Mouse (Mus musculus): ENCODE data around the gene Gm36210. TPM values are rescaled to one million over a fixed set of nuclear protein-coding genes. Genes with fewer than 3 reads are reported as not detected.

The Gm36210 gene
- total RNA-seq, 2 experiments from 2014 or later = not detected

DNA sequence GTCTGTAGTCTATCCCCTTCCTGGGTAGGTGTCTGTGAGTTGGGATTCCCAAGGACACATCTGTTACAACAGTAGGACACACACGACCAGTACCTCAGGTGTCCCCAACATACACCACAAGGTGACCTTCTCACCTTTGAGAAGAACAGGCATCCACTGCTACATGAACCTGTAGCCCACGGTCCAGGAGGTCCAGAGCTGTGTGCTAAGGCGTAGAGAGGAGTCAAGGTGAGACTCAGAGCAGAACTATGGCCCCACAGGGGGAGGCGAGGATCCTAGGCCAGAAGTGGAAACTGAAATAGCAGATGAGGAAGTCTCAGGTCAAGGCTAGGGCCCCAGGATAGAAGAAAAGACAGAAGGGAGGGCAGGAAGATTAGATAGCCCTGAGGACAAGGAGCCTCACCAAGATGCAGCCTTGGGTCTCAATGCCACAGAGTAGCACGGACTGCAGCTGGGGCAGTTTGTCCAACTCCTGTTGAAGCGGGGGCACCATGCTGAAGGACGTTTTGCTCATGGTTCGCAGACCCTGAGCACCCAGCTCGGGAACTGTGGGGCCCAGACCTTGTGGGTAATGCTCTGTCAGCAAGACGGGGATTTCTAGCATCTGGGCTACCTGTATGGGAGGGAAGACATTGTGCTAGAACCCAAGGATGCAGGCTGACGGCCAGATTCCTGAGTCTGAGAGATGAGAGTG lies 55.5 kb downstream of the Gm36210 start:
- ATAC-seq (replicated peaks; ENCODE audit: poor library complexity) = no peak

DNA sequence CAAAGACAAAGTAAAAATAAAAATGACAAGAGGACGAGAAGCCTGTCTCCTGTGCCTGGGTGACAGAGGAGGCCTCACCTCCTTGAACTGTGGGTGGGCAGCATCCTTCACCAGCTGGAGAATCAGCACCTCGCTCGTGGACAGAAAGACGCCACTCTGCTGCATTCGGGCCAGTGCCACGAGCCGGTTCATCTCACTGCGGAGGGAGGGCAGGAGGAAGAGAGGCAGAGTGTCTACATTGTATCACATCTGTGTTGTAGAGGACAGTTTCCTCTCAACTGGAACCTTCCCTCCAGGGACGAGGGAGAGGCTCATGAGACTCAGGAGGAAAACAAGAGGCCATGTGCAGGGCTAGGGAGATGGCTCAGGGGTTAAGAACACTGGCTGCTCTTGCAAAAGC lies 56.9 kb downstream of the Gm36210 start:
- ATAC-seq (replicated peaks; ENCODE audit: poor library complexity) = no peak

Other genes starting within 250 kb of the Gm36210 start
Only the 30 nearest of the 34 such genes appear.
- gene Brsk1, start 215.9 kb downstream of the Gm36210 start, total RNA-seq (2015) = 0.44 TPM in 1 of 2 replicates, not detected in the other
- gene Brsk1, start 215.9 kb downstream of the Gm36210 start, total RNA-seq (2017) = not detected in 2 replicates
- 10.1 and 12.1 TPM in 2 replicates for gene Tmem150b, start 181.3 kb downstream of the Gm36210 start, total RNA-seq (2015)
- gene Tmem150b, start 181.3 kb downstream of the Gm36210 start, total RNA-seq (2017) = 23.0 and 24.4 TPM in 2 replicates
- gene Kmt5c, start 166.4 kb downstream of the Gm36210 start, total RNA-seq (2015) = 37.3 and 41.0 TPM in 2 replicates
- gene Kmt5c, start 166.4 kb downstream of the Gm36210 start, total RNA-seq (2017) = 50.1 and 55.6 TPM in 2 replicates
- gene Cox6b2, start 153.4 kb downstream of the Gm36210 start, total RNA-seq (2015) = 63.0 and 71.7 TPM in 2 replicates
- 44.2 and 66.7 TPM in 2 replicates for gene Cox6b2, start 153.4 kb downstream of the Gm36210 start, total RNA-seq (2017)
- not detected in 2 replicates for gene Fam71e2, start 135.2 kb downstream of the Gm36210 start, total RNA-seq (2015)
- not detected in 2 replicates for gene Fam71e2, start 135.2 kb downstream of the Gm36210 start, total RNA-seq (2017)
- 0.17 TPM in 1 of 2 replicates, not detected in the other for gene Il11, start 123.7 kb downstream of the Gm36210 start, total RNA-seq (2015)
- gene Il11, start 123.7 kb downstream of the Gm36210 start, total RNA-seq (2017) = not detected in 2 replicates
- gene Tmem190, start 123.6 kb downstream of the Gm36210 start, total RNA-seq (2015) = not detected in 2 replicates
- gene Tmem190, start 123.6 kb downstream of the Gm36210 start, total RNA-seq (2017) = not detected in 2 replicates
- 6.2 and 10.5 TPM in 2 replicates for gene Tmem238, start 116.9 kb downstream of the Gm36210 start, total RNA-seq (2015)
- gene Tmem238, start 116.9 kb downstream of the Gm36210 start, total RNA-seq (2017) = 5.4 and 5.5 TPM in 2 replicates
- 1,898 and 2,111 TPM in 2 replicates for gene Rpl28, start 113.6 kb downstream of the Gm36210 start, total RNA-seq (2015)
- 686 and 710 TPM in 2 replicates for gene Rpl28, start 113.6 kb downstream of the Gm36210 start, total RNA-seq (2017)
- gene Ube2s, start 93.9 kb downstream of the Gm36210 start, total RNA-seq (2015) = 280 and 341 TPM in 2 replicates
- gene Ube2s, start 93.9 kb downstream of the Gm36210 start, total RNA-seq (2017) = 169 and 190 TPM in 2 replicates
- gene Shisa7, start 61.8 kb downstream of the Gm36210 start, total RNA-seq (2015) = 0.05 TPM in 1 of 2 replicates, not detected in the other
- gene Shisa7, start 61.8 kb downstream of the Gm36210 start, total RNA-seq (2017) = not detected in 2 replicates
- gene Isoc2b, start 36.3 kb downstream of the Gm36210 start, total RNA-seq (2015) = 9.1 and 13.4 TPM in 2 replicates
- gene Isoc2b, start 36.3 kb downstream of the Gm36210 start, total RNA-seq (2017) = 34.9 and 98.1 TPM in 2 replicates
- gene Isoc2a, start 29.4 kb downstream of the Gm36210 start, total RNA-seq (2015) = 2.4 and 3.1 TPM in 2 replicates
- 7.3 and 8.7 TPM in 2 replicates for gene Isoc2a, start 29.4 kb downstream of the Gm36210 start, total RNA-seq (2017)
- gene Zfp628, start 8.7 kb upstream of the Gm36210 start, total RNA-seq (2015) = 7.4 and 8.0 TPM in 2 replicates
- gene Zfp628, start 8.7 kb upstream of the Gm36210 start, total RNA-seq (2017) = 1.9 and 2.7 TPM in 2 replicates
- gene Nat14, start 15.5 kb upstream of the Gm36210 start, total RNA-seq (2015) = 0.20 and 0.64 TPM in 2 replicates
- gene Nat14, start 15.5 kb upstream of the Gm36210 start, total RNA-seq (2017) = not detected in 2 replicates
- not detected in 2 replicates for gene Ssc5d, start 19.3 kb upstream of the Gm36210 start, total RNA-seq (2015)
- 0.10 TPM in 1 of 2 replicates, not detected in the other for gene Ssc5d, start 19.3 kb upstream of the Gm36210 start, total RNA-seq (2017)
- gene Sbk2, start 57.9 kb upstream of the Gm36210 start, total RNA-seq (2015) = not detected in 2 replicates
- gene Sbk2, start 57.9 kb upstream of the Gm36210 start, total RNA-seq (2017) = not detected in 2 replicates
- not detected in 2 replicates for gene Sbk3, start 64.7 kb upstream of the Gm36210 start, total RNA-seq (2015)
- gene Sbk3, start 64.7 kb upstream of the Gm36210 start, total RNA-seq (2017) = not detected in 2 replicates
- gene Zfp579, start 89.6 kb upstream of the Gm36210 start, total RNA-seq (2015) = 11.1 and 14.3 TPM in 2 replicates
- 2.7 and 4.2 TPM in 2 replicates for gene Zfp579, start 89.6 kb upstream of the Gm36210 start, total RNA-seq (2017)
- 11.0 and 13.0 TPM in 2 replicates for gene Zfp524, start 107.9 kb upstream of the Gm36210 start, total RNA-seq (2015)
- 5.5 and 7.4 TPM in 2 replicates for gene Zfp524, start 107.9 kb upstream of the Gm36210 start, total RNA-seq (2017)
- 35.6 and 39.2 TPM in 2 replicates for gene Fiz1, start 108.2 kb upstream of the Gm36210 start, total RNA-seq (2015)
- 17.7 and 24.0 TPM in 2 replicates for gene Fiz1, start 108.2 kb upstream of the Gm36210 start, total RNA-seq (2017)
- 1.9 and 4.6 TPM in 2 replicates for gene Gm44973, start 109.0 kb upstream of the Gm36210 start, total RNA-seq (2015)
- gene Gm44973, start 109.0 kb upstream of the Gm36210 start, total RNA-seq (2017) = not detected in 2 replicates
- 13.2 and 14.5 TPM in 2 replicates for gene Zfp865, start 113.9 kb upstream of the Gm36210 start, total RNA-seq (2015)
- 12.4 and 14.4 TPM in 2 replicates for gene Zfp865, start 113.9 kb upstream of the Gm36210 start, total RNA-seq (2017)
- gene Ccdc106, start 114.0 kb upstream of the Gm36210 start, total RNA-seq (2015) = 0.57 TPM in 1 of 2 replicates, not detected in the other
- gene Ccdc106, start 114.0 kb upstream of the Gm36210 start, total RNA-seq (2017) = 0.21 TPM in 1 of 2 replicates, not detected in the other
- not detected in 2 replicates for gene 4632433K11Rik, start 127.6 kb upstream of the Gm36210 start, total RNA-seq (2015)
- gene 4632433K11Rik, start 127.6 kb upstream of the Gm36210 start, total RNA-seq (2017) = 0.88 TPM in 1 of 2 replicates, not detected in the other
- gene Zfp784, start 131.9 kb upstream of the Gm36210 start, total RNA-seq (2015) = 0.72 and 1.5 TPM in 2 replicates
- gene Zfp784, start 131.9 kb upstream of the Gm36210 start, total RNA-seq (2017) = 1.6 and 1.7 TPM in 2 replicates
- gene Zfp580, start 145.0 kb upstream of the Gm36210 start, total RNA-seq (2015) = 2.3 and 3.0 TPM in 2 replicates
- 0.24 and 0.67 TPM in 2 replicates for gene Zfp580, start 145.0 kb upstream of the Gm36210 start, total RNA-seq (2017)
- gene U2af2, start 155.6 kb upstream of the Gm36210 start, total RNA-seq (2015) = 99.3 TPM in 2 replicates
- gene U2af2, start 155.6 kb upstream of the Gm36210 start, total RNA-seq (2017) = 225 and 247 TPM in 2 replicates
- 41.0 and 42.0 TPM in 2 replicates for gene Epn1, start 173.7 kb upstream of the Gm36210 start, total RNA-seq (2015)
- gene Epn1, start 173.7 kb upstream of the Gm36210 start, total RNA-seq (2017) = 37.0 and 51.5 TPM in 2 replicates
- gene Rfpl4, start 210.4 kb upstream of the Gm36210 start, total RNA-seq (2015) = not detected in 2 replicates
- gene Rfpl4, start 210.4 kb upstream of the Gm36210 start, total RNA-seq (2017) = not detected in 2 replicates